Mouse (Mus musculus) cortical plate, adult 2 months (tissue): ENCODE measurements around the gene Tarbp1.

Experiments used
- CTCF ChIP-seq: fragments of 200-500 bp; IDR thresholded peaks from 2 replicates; pipeline ENCODE4 v1.5.1; 2011; ENCODE audit warnings: mild to moderate bottlenecking, control low read depth, low read length; ENCODE audit not compliant: insufficient read depth; ENCODE audit errors: extremely low read depth
- POLR2A ChIP-seq: fragments of 200-500 bp; IDR thresholded peaks from 2 replicates; pipeline ENCODE4 v1.6.1; 2011; ENCODE audit warnings: mild to moderate bottlenecking, low read length, control low read depth; ENCODE audit not compliant: insufficient read depth; ENCODE audit errors: extremely low read depth

DNA sequence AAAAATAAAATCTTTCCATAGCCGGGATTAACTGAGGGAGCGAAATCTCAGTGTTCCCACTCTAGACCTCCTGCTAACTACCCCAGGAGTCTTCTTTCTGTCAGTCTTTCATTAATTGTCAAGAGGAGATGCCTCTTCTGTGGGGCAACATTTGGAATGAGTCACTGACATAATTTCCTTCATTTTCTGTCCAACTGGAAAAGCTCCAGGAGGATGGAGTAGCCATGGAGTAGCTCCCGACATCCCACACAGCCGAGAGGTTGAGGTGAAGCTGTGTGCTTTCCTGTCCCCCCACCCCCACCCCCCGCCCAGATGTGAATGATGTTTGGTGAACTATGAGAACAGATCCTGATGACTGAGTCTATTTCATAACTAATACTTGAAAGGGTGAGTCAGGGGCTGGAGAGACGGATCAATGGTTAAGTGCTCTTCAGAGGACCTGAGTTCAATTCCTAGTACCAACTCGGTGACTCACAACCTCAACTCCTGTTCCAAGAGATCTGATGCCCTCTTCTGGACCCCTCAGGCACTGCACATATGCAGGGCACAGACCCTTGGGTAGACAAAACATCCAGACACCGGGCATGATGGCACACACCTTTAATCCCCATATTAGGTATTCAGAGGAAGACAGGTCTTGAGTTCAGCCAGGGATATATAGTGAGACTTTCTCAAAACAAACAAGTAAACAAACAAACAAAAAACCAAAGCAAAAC lies 34.2 kb upstream of the Tarbp1 start:
- TF ChIP-seq CTCF, result no peak
- no peak for TF ChIP-seq POLR2A
